Mouse (Mus musculus): ENCODE measurements at regions not wholly inside any gene's neighbourhood (a gene's known extent, or its start where the extent isn't known, plus 50 kb on each side); places are given as distances from the start of the nearest gene placed in this dataset.

- no peaks in the 10 kb centered on the region for H3K4me1 ChIP-seq (replicated peaks; ENCODE audit: insufficient read depth, low read length)
- no peak overlapping the region for H3K9ac ChIP-seq (ENCODE audit: low read depth, low read length)
- H3K36me3 ChIP-seq (ENCODE audit: insufficient read depth, low read length): no peaks in the 10 kb centered on the region
- ATAC-seq (replicated peaks; ENCODE audit: low FRiP score, low read depth): no peak
- WGBS: 69% methylated on average over 5 of the region's 5 CpGs
- no peak overlapping the region for H3K4me2 ChIP-seq (ENCODE audit: low read length)
- TF ChIP-seq CTCF (IDR thresholded peaks at IDR 0.05; ENCODE audit: low read depth): no peak
- no peak for DNase-seq (ENCODE audit: low spot score)
- no peaks in the 10 kb centered on the region for H3K27me3 ChIP-seq (ENCODE audit: insufficient read depth, low read length)
- no peak overlapping the region for H3K27ac ChIP-seq
- no peaks in the 10 kb centered on the region for H3K9me3 ChIP-seq (replicated peaks; ENCODE audit: low read length)
- no peak overlapping the region for H3K4me3 ChIP-seq (replicated peaks; ENCODE audit: low read depth, low read length)
These were observed 586.8 kb downstream of the Cdh8 start for GRCm38 (mm10) chr8:98829515-98829914.

DNA sequence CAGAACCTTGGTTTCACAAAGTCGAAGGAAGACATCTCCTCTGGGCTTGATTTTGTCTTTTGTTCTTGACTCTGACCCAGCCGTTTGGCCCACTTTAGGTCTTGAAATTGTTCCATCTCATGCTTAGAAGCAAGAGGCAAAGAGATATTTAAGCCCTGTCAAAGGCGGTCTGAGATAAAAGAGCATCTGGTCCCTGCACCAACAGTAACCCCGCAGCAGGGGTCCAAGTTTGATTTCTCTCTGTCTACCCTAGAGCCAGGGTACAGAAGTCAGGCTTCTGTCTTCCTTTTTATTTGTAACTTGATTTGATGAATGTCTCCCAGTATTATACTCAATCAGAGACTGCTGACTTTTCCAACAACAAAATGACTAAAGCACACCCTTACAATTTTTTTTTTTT lies 587.3 kb downstream of the Cdh8 start:
- ATAC-seq (replicated peaks; ENCODE audit: low FRiP score, low read depth): no peak
- Histone ChIP-seq H3K4me2 (ENCODE audit: low read length) (no peak overlapping the region), H3K4me1 (replicated peaks; ENCODE audit: insufficient read depth, low read length) (no peaks in the 10 kb centered on the region), H3K9ac (ENCODE audit: low read depth, low read length) (no peak overlapping the region), H3K4me3 (replicated peaks; ENCODE audit: low read depth, low read length) (no peak overlapping the region), H3K36me3 (ENCODE audit: insufficient read depth, low read length) (no peaks in the 10 kb centered on the region), H3K27ac (no peak overlapping the region), H3K9me3 (replicated peaks; ENCODE audit: low read length) (no peaks in the 10 kb centered on the region), H3K27me3 (ENCODE audit: insufficient read depth, low read length) (no peaks in the 10 kb centered on the region)
- no peak for DNase-seq (ENCODE audit: low spot score)
- TF ChIP-seq CTCF (IDR thresholded peaks at IDR 0.05; ENCODE audit: low read depth): no peak
- WGBS: 59% methylated on average over 4 of the region's 4 CpGs

DNA sequence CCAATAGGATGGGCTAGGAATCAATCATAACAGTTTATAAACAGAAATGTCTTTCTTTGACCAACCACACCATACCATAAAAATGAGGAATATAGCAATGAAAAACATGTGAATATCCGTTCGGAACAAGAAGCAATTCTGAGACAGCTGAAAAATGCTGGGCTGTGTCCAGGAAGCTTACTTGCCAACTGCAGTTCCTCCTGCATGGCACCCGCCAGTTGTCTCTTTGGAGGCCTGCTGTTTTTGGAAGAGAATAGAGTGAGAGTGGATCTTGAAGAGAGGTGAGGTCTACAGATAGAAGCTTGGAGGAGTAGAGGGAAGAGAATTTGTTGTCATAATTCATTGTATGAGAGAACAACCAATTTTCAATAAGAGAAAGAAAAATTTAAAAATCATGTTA lies 604.3 kb downstream of the Cdh8 start:
- Histone ChIP-seq H3K27ac (no peak overlapping the region), H3K9me3 (replicated peaks; ENCODE audit: low read length) (no peaks in the 10 kb centered on the region), H3K9ac (ENCODE audit: low read depth, low read length) (no peak overlapping the region), H3K4me1 (replicated peaks; ENCODE audit: insufficient read depth, low read length) (no peaks in the 10 kb centered on the region), H3K4me2 (ENCODE audit: low read length) (no peak overlapping the region), H3K27me3 (ENCODE audit: insufficient read depth, low read length) (no peaks in the 10 kb centered on the region), H3K36me3 (ENCODE audit: insufficient read depth, low read length) (no peaks in the 10 kb centered on the region), H3K4me3 (replicated peaks; ENCODE audit: low read depth, low read length) (no peak overlapping the region)
- TF ChIP-seq CTCF (IDR thresholded peaks at IDR 0.05; ENCODE audit: low read depth): no peak
- 87% methylated on average over 3 of the region's 3 CpGs for WGBS
- no peak for DNase-seq (ENCODE audit: low spot score)
- ATAC-seq (replicated peaks; ENCODE audit: low FRiP score, low read depth): no peak

DNA sequence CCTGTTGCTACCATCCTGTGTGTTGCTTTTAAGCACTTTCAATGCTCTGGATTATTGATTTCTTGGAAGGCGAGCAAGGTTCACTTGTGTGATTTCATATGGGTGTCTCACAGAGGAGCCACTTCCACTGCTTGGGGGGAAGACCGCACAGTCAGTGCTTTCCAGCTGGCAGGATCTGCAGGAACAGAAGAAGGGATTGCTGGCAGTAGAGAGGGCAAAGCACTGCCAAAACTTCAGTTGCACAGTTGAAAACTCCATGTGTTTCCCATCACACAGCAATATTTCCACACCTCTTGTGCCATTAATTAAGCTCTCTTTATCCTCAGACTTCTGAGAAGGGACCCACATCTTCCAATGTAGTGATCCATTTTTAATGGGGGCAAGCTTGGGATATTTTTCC lies 618.8 kb downstream of the Cdh8 start:
- no peak for TF ChIP-seq CTCF (IDR thresholded peaks at IDR 0.05; ENCODE audit: low read depth)
- WGBS: 85% methylated on average over 2 of the region's 2 CpGs

GRCm38 (mm10) chr8:98767036-98767435 lies 649.2 kb downstream of the Cdh8 start:
- Histone ChIP-seq H3K9ac (ENCODE audit: low read depth, low read length) (no peak overlapping the region), H3K4me1 (replicated peaks; ENCODE audit: insufficient read depth, low read length) (no peaks in the 10 kb centered on the region), H3K27ac (no peak overlapping the region), H3K36me3 (ENCODE audit: insufficient read depth, low read length) (no peaks in the 10 kb centered on the region), H3K27me3 (ENCODE audit: insufficient read depth, low read length) (no peaks in the 10 kb centered on the region), H3K4me2 (ENCODE audit: low read length) (no peak overlapping the region), H3K9me3 (replicated peaks; ENCODE audit: low read length) (no peaks in the 10 kb centered on the region), H3K4me3 (replicated peaks; ENCODE audit: low read depth, low read length) (no peak overlapping the region)
- DNase-seq (ENCODE audit: low spot score) (no peak), ATAC-seq (replicated peaks; ENCODE audit: low FRiP score, low read depth) (no peak)
- no peak for TF ChIP-seq CTCF (IDR thresholded peaks at IDR 0.05; ENCODE audit: low read depth)

More for the DNA sequence above, 618.8 kb downstream of the Cdh8 start:
- ATAC-seq (replicated peaks; ENCODE audit: low FRiP score, low read depth) (no peak), DNase-seq (ENCODE audit: low spot score) (no peak)
- no peak overlapping the region for H3K9ac ChIP-seq (ENCODE audit: low read depth, low read length)
- no peak overlapping the region for H3K4me3 ChIP-seq (replicated peaks; ENCODE audit: low read depth, low read length)
- no peak overlapping the region for H3K4me2 ChIP-seq (ENCODE audit: low read length)
- H3K27me3 ChIP-seq (ENCODE audit: insufficient read depth, low read length): no peaks in the 10 kb centered on the region
- H3K27ac ChIP-seq: no peak overlapping the region
- no peaks in the 10 kb centered on the region for H3K36me3 ChIP-seq (ENCODE audit: insufficient read depth, low read length)
- H3K4me1 ChIP-seq (replicated peaks; ENCODE audit: insufficient read depth, low read length): no peaks in the 10 kb centered on the region
- H3K9me3 ChIP-seq (replicated peaks; ENCODE audit: low read length): no peaks in the 10 kb centered on the region

DNA sequence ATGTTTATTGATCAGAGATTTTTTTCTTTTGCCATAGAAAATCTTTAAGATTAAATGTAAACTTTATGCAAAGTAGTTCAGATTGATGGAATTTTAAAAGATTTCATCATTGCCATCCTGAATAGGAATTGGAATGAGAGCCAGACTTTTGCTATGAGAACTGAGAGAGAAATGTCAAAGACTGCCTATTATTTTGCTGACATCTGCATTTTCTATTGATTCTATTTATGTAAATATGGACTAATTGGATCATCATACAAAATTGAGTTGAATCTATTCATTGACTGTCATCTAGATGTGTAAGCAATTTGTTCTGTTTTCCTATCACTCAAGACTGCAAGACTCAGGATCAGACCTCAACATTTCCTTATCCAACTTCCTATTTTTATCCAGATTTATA lies 659.7 kb downstream of the Cdh8 start:
- Histone ChIP-seq H3K9me3 (replicated peaks; ENCODE audit: low read length) (no peaks in the 10 kb centered on the region), H3K27ac (no peak overlapping the region), H3K9ac (ENCODE audit: low read depth, low read length) (no peak overlapping the region), H3K4me3 (replicated peaks; ENCODE audit: low read depth, low read length) (no peak overlapping the region), H3K4me1 (replicated peaks; ENCODE audit: insufficient read depth, low read length) (no peaks in the 10 kb centered on the region), H3K36me3 (ENCODE audit: insufficient read depth, low read length) (no peaks in the 10 kb centered on the region), H3K4me2 (ENCODE audit: low read length) (no peak overlapping the region), H3K27me3 (ENCODE audit: insufficient read depth, low read length) (no peaks in the 10 kb centered on the region)
- DNase-seq (ENCODE audit: low spot score): no peak
- ATAC-seq (replicated peaks; ENCODE audit: low FRiP score, low read depth): no peak
- no peak for TF ChIP-seq CTCF (IDR thresholded peaks at IDR 0.05; ENCODE audit: low read depth)

GRCm38 (mm10) chr8:98755795-98756194 lies 660.5 kb downstream of the Cdh8 start:
- no peaks in the 10 kb centered on the region for H3K27me3 ChIP-seq (ENCODE audit: insufficient read depth, low read length)
- no peak overlapping the region for H3K4me3 ChIP-seq (replicated peaks; ENCODE audit: low read depth, low read length)
- H3K4me1 ChIP-seq (replicated peaks; ENCODE audit: insufficient read depth, low read length): no peaks in the 10 kb centered on the region
- WGBS: 71% methylated on average over 2 of the region's 2 CpGs
- ATAC-seq (replicated peaks; ENCODE audit: low FRiP score, low read depth): no peak
- no peak for TF ChIP-seq CTCF (IDR thresholded peaks at IDR 0.05; ENCODE audit: low read depth)
- no peak overlapping the region for H3K9ac ChIP-seq (ENCODE audit: low read depth, low read length)
- DNase-seq (ENCODE audit: low spot score): no peak
- no peaks in the 10 kb centered on the region for H3K9me3 ChIP-seq (replicated peaks; ENCODE audit: low read length)
- H3K27ac ChIP-seq: no peak overlapping the region
- H3K36me3 ChIP-seq (ENCODE audit: insufficient read depth, low read length): no peaks in the 10 kb centered on the region
- H3K4me2 ChIP-seq (ENCODE audit: low read length): no peak overlapping the region
